Mouse (Mus musculus) kidney, adult 8-10 months (tissue): ENCODE data around the gene Zfp362.
A peak's percentile ranks its signal among the peaks of the same experiment; 100 is the strongest.

ENCODE experiments used
- DNase-seq, 2 experiments: peaks; one replicate each; pipeline ENCODE4 v3.0.0; 2022

Gene Zfp362

DNA sequence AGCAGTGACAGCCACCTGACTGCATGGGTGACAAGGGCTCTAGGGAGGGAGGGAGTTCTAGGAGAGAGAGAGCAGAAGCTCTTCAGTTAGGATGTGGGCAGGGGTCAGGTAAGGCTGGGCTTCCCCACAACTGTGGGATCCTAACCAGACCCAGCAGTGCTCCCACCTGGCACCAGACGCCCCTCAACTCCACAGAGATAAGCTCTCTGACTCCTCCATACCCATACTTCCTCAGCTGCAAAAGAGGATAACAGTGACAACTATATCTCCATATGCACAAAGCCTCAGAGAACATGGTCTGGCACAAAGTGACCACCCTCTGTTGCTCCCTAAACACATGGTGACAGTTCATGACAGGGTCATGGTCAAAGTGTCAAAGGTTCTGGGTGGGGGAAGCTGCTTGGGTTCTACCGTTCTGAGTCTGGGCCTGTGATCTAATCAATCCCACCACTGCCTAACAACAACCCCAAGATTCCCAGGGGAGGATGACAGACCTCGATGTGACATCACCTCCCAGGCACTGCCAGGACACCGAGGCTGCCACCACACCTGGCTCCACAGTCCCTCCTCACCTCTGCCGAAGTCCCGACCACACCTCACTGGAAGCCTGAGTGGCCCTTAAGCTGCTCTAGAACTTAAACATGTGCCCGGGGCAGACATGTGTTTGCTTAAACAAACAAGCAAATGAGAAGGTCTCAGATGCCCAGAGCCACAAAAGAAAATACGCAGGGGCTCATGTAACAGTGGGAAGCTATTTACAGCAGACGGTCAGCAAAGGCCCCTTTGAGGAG is 4.0 kb downstream of the Zfp362 start:
- DNase-seq = no peak

DNA sequence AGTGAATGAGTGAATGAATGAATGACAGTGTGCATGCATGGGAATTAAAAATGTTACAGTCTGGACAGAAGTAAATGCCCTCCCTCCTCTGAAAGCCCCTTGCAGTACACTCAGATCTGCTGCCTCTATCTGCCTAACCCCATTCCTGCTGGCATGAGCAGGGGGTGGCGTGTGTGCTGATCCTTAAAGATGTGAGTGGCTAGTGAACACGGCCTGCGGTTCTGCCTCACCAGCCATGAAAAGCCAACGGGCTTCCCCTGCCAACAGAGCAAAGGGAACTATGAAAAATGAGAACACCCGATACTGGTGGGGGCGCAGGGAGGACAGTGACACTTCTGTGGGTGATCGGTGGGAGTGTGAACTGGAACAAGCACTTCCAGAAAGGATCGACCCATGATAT is 9.1 kb downstream of the Zfp362 start:
- no peak for DNase-seq

GRCm38 (mm10) chr4:128795596-128795995 is 10.2 kb downstream of the Zfp362 start:
- no peak for DNase-seq

- DNase-seq = peak; percentile 88 to 93
These were observed 11.6 kb downstream of the Zfp362 start for GRCm38 (mm10) chr4:128794198-128794597.

GRCm38 (mm10) chr4:128793710-128794109 is 12.1 kb downstream of the Zfp362 start:
- DNase-seq = no peak

DNA sequence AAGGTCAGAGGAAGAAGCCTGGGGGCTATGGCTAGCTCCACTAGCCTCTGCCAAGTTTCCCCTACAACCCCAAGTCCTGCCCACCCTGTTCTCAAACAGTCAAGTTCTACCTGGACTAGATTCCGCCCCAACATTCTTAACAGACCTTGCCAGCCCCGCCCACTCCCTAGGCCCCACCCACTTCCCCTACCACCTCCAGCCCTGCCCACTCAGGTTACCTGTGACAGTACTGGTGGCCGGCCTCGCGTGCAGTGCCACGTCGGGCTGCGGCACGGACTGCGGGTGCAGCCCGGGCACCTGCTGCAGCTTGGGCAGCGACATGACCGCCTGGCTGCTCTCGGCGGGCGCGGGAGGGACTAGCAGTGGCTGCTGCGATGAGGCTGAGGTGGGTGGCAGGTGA is 16.2 kb downstream of the Zfp362 start:
- DNase-seq = peak; percentile 60 to 67

DNA sequence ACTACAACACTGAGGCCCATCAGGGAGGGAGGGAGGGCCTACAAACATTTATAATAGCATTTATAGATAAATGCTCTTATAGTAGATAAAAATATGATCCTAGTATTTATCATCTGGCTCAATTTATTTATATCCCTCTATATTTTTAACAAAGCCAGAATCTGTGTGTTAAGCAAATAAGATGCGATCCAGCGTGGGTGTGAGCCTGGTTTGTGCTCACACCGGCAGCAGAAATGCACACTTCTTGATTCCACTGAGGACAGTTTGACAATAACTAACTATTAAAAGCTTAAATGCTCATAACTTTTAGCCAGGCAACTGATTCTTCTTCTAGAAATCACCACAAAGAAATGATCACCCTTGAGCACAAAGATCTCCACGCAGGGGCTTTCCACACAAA is 17.7 kb downstream of the Zfp362 start:
- no peak for DNase-seq

DNA sequence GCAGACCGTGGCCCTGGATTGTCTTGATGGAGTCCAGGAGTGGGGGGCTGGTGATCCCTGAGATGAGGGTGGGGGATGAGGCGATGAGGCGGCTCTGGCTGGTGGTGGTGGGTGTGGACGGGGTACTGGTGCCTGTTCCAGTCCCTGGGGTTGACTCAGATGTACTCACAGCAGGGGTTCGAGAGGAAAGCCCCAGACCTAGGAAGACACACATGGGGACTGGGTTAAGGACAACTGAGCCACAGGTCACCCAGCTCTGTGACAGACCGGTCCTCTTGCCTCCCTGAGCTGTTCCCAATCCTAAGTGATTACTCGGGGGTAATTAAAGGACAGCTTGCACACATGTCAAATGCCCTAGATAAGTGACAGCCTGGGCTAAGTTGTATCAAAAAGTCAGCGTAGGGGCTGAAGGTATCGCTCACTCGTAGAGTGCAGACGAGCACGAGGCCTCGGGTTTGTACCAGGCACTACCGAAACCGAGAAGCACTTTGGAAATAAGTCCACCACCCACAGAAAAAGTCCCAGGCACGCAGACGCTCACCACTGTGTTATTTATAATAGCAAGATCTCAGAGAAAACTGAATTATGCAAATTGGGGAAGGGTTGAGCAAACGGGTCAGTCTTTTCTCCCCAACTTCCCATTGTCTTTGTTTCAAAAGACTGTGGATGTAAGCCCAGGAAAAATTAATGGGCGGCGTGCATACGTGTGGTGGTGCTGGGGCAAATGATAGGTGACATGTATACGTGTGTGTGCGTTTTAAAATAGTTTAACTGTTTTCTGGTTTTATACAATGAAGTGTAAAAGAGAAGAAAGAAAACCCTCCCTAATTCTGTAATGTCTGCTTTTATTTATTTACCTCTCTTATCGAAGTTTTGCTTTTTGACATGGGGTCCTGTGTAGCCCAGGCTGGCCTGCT is 18.6 kb downstream of the Zfp362 start:
- no peak for DNase-seq

DNA sequence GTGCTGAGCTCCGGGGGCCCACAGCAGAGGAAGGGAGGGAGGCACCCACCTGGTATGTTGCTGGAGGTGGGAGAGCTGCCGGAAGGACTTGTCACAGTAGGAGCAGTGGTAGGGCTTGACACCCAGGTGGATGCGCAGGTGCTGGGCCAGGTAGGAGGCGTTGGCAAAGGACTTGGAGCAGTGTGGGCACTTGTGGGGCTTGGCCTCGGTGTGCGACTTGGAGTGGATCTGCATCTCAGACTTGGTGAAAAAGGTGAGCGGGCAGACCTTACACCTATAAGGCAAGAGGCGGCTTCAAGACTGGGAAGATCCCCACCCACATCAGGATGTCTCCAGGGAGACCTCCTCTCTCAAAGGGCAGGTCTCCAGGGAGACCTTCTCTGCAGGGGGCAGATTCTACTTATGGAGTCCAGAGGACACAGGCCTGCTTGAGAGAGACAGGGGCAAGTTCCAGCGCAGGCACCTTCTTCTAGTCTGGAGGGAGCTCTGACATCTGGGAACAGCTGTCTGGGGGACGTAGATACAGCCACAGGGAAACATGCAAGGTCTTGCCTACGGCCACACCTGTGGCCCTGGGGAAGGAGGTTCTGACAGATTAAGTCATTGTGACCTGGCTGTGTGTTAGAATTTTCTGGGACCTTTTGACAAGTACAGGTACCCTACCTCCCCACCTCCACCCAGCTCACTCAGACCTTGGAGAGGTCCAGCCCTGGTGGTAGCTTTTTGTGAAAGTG is 19.8 kb downstream of the Zfp362 start:
- no peak for DNase-seq

DNA sequence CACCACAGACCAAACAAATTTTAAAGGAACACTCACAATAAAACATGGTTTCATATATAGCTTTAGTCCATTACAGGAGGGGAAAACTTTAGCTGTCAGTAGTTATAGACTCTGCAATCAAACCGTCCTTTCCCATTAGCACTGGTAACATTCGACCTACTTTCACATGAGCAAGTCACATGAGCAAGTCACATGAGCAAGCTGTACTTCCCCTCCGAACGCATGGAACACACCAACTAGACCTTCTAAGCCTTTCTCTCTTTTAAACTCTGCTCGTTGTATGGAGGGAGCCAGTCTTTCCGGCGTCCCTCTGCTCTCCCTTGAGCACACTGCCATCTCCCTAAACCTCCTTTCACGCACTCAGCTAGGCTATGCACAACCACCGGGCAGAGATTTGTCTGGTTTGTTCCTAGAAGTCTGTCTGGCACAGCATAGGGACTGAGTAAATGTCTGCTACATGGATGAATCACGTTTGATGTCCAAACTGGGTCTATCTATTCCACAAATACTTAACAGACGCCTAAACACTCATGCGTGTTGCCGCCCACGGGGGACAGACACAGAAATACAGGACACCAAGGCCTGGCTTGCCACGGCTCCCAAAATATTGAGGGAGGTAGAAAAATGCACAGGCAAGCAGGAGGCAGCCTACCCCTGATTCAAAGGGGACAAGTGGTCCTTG is 20.8 kb downstream of the Zfp362 start:
- DNase-seq = no peak

DNA sequence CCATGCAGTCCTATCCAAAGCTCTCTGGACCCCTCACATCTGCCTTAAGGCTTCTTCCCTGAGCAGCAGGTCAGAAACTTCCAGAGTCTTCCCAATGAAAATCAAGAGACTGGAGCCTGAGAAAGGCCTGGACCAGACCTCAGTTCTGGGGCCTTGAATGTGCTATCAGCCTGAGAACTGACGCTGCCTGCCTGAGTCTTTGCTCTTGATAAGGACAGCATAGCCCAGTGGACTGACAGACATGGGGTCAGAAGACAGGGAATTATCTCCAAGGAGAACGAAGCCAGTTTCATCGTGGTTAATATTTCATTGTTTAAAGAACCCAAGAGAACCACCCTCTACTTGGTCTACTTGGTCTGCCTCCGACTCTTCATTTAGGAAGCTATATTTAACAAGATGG is 23.2 kb downstream of the Zfp362 start:
- DNase-seq = no peak

- no peak for DNase-seq
These were observed 23.8 kb downstream of the Zfp362 start for GRCm38 (mm10) chr4:128782037-128782436.

DNA sequence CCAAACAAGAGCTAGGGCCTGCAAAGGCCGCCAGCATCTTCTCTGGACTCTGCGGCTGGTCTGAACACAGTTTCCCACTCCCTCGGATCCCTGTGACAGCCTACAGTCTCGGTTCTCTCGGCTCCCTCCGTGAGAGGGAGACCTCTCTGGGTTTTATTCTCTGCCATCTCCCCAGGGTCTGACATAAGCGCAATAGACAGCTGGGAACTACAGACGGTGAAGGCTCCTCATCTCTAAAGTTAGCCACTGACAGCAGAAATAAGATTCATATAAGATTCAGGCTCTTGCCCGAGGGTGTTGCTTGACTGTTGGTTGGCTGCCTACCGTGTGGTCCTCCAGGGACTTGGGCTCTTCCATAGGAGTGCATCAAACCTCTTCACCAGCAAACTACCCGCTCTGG is 28.3 kb downstream of the Zfp362 start:
- no peak for DNase-seq

DNA sequence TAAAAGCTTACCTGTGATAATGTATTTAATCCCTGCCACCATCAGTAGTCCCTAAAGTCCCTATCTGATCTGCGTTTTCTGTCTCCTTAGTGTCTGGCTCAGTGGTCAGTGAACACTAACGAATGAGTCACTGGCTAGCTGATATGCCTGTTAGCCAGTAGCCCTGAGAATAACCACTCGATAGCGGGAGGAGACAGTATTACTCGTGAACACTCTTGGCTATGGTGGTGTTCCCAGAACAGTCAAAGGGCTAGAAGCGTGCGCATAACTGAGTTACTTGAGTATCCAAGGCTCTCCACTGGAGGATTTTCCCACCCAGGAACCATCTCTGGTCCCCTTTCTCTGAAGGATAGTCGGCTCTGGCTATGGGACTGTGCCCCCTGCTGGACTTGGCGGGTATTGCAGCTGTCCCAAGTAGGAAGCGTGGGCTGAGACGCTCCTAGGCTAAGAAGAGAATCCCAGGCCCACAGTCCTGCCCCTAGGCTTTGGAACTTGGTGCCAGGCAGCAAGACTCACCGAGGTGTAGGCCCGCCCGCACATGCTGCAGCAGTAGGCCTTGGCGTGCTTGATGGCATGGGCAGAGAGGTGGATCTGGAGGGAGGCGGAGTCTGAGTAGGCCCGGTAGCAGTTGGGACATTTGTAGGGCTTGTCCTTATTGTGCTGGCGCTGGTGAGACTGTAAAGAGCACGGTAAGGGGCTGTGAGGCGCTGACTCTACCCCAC is 29.1 kb downstream of the Zfp362 start:
- DNase-seq = peak; percentile 39 to 78

- DNase-seq = peak; percentile 42 to 70
These were observed 31.4 kb downstream of the Zfp362 start for GRCm38 (mm10) chr4:128774467-128774866.

DNA sequence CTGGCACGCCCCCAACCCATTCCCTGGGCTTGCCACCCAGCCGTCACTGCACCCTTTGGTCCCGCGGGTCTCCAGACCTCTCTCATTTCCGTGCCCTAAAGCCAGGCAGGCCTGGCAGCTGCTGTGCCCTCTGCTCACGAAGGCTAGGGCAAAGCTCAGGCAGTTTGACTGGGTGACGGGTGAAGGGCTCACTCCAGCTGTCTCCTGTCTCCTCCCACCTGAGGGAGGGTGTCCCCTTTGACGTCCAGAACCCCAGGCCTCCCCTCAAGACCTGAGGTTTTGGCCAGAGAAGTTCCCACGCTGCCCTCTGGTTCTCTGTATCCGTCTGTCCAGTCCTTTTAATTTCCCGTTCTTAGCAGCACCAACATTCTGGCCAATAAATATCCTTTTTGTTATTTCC is 32.0 kb downstream of the Zfp362 start:
- DNase-seq = no peak

DNA sequence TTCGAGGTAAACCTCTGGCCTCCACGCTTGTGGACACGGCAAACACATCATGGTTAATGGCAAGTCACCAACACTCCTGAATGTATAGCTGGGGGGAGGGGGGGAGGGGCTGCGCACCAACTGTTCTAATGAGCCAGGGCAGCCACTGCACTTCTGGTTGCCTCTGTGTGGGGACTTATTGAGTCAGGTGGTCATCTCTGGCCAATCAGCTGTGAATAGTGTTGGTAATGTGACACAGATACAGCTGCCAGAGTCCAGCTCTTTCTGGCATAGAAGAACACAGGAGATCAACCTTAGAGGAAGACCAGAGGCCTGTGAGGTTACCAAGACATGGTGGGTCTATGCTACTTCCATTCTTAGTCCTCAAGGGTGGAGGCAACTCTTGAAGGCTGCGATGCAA is 35.1 kb downstream of the Zfp362 start:
- DNase-seq = no peak

DNA sequence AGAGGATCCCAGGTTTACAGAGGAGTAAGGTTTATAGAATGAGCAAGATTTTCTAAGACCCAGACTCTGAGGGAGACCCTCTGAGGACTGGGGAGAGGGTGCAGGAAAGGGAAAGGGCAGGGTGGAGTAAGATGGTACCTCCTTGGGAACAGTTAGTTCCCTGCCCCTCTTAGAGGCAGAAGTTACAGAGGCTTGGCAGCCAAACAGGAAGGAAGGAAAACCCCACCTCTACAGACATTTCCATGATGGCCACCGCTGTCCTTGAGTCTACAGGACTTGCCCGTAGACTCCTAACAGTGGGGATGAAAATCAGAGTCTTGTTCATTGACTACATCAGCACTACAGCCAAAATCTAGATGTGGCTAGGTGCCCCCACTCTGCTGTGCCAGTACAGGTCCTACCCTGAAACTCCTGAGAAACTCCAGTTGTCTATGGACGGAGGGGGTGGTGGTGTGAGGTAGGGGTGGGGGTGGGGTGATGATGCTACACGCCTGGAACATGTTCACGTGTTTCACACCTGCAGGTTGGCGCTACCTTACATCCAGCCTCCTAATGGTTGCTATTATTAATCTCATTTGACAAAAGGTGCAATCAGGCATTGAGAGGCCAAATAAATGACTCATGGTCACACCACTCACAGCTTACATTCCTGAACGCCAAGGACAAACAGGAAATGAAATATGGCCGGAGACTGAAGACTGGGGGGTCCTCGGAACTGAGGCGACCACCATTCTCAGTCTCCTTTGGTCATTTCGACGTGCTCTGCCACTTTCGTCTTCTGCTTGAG is 36.1 kb downstream of the Zfp362 start:
- DNase-seq = no peak

GRCm38 (mm10) chr4:128768120-128768519 is 37.7 kb downstream of the Zfp362 start:
- no peak for DNase-seq

GRCm38 (mm10) chr4:128766929-128767328 is 38.9 kb downstream of the Zfp362 start:
- DNase-seq = no peak

DNA sequence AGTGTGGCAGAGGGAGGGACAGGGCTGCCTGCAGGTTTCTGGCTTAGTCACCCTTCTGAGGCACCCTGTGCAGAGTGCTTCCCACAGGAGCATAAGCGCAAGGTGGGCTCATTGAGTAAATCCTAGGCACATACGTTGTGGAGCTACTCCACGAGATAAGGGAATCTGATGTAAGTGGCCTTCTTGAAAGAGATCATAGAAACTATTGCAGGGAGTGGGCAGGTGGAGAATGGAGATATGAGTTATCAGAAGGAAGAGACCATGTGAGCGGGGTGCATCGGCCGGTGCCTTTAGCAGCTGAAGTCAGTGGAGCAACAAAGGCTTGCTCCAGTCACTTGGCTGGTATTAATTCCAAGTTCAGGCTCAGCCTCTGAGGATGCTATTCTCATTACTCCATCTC is 45.8 kb downstream of the Zfp362 start:
- no peak for DNase-seq
